Mouse (Mus musculus): Measurements from ENCODE around the gene Gm28827. TPM values are rescaled to one million over a fixed set of nuclear protein-coding genes. Genes with fewer than 3 reads are reported as not detected.
"Not testable (repeated sequence)": the region's sequence is repeated elsewhere in the genome, so short reads cannot be mapped to it uniquely, and the experiment has no call there.

Gm28827 gene
- not detected in 2 replicates for total RNA-seq (2021)
- long read RNA-seq, experiment 1, result 0 reads
- long read RNA-seq, experiment 2, result 0 reads

DNA sequence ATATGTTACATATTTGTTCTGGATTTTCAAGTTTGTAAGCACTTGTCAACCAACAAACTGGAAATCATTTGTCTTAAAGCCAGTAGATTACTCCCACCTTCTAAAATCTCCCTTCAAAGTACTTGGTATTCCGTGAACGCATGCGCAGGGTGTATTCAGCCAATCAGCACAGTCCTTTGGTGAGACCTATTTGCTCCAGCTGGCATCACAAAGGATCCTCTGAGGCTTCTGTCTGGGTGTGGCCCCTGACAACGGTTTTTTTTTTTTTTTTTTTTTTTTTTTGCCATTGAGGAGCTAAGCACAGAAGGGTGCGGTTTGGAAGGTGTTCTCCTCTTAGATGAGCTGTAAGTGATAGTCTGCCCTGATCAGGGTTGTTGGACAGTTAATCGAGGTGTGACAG lies at the start of gene Gm28827:
Gene Gm28827, plus strand, starts transcription at position 301 of the 400 bp plus-strand sequence.
- not testable (repeated sequence) for DNase-seq
